Mouse (Mus musculus): ENCODE data around the gene Cdr2. TPM values are rescaled to one million over a fixed set of nuclear protein-coding genes. Genes with fewer than 3 reads are reported as not detected.
"Not testable (repeated sequence)": the region's sequence is repeated elsewhere in the genome, so short reads cannot be mapped to it uniquely, and the experiment has no call there.

Cdr2 gene
- 14.8 and 15.6 TPM in 2 replicates for polyA plus RNA-seq (2014; fragmentation: Nextera tagmentation; extraction: Ambion mirVana)

DNA sequence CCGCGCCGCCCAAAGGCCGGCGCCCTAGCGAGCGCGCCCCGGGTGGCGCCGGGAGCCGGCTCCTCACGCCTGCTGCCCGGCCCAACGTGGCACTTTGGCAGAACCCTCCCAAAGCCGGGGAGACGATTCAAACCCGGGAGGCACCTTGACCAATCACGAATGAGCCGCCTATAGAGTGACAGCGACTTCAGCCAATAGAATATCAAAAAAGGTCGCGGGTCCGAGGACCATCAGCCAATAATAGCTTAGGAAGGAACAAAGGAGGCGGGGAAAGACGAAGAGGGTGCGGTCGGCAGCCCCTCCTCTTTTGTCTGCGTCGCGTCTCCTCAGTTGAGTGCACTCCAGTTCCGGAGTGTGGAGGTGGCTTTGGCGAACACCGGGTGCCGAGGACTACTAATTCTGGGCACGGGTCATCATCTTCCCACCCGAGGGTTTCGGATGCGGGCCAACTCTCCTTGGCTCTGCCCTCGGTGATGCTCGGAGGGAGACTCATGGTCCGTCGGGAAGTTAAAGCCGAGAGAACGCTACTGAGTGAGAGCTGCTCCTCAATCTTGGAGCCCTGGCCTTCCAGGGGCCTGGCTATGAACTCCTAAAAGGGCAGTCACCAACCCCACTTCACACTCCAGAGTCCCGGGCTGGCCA, at the start of gene Cdr2, which contains the start of gene Mfsd13b:
Gene Cdr2, minus strand, starts transcription at position 113 of the 642 bp plus-strand sequence.
Gene Mfsd13b, plus strand, starts transcription at position 310 of the 642 bp plus-strand sequence.
- H3K9me3 ChIP-seq (replicated peaks; ENCODE audit: control insufficient read depth, low read length) = no peaks in the 10 kb centered on the region
- H3K4me1 ChIP-seq (ENCODE audit: control insufficient read depth, insufficient read depth, low read length) = peaks cover 3% of the 10 kb centered on the region; the same call in 1 of the 2 replicates
- peak; percentile 96 for ATAC-seq (replicated peaks; ENCODE audit: insufficient number of reproducible peaks, low FRiP score, low TSS enrichment)
- no peaks in the 10 kb centered on the region for H3K36me3 ChIP-seq (ENCODE audit: control insufficient read depth, insufficient read depth, low read length)
- H3K9ac ChIP-seq (ENCODE audit: low read depth, low read length) = peak within 1 kb of the TSS; percentile 83
- peak within 1 kb of the TSS; percentile 78 for H3K4me3 ChIP-seq (ENCODE audit: low read depth, low read length)
- H3K27me3 ChIP-seq (ENCODE audit: control insufficient read depth, insufficient read depth, low read length) = no peaks in the 10 kb centered on the region
- peak within 1 kb of the TSS; percentile 80 for H3K27ac ChIP-seq (ENCODE audit: low read depth, low read length)
- 0% methylated on average over 46 of the region's 46 CpGs for WGBS (ENCODE audit: insufficient replicate concordance)
- peak within 1 kb of the TSS; percentile 95 for H3K4me2 ChIP-seq

DNA sequence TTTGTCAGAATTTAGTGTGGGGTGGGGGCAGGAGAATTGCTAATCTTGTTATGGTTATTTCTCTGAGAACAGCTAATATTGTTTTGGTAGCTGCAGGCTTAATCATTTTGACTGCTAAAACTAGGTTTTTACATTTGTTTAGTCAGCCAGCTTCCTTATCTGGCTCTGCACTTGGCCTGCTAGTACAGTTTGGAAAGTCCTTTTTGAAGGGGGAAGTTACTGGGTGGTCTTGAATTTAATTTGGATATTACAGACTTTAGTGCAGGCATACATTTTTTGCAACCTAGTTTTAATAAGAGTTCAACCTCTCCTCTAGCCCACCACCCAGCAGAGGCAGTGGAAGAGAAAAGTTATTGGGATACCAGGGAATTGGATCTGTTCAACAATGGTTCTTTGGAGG, 47.8 kb upstream of the Cdr2 start:
- peaks cover 13% of the 10 kb centered on the region for H3K27me3 ChIP-seq (ENCODE audit: control insufficient read depth, insufficient read depth, low read length)
- H3K9ac ChIP-seq (ENCODE audit: low read depth, low read length); H3K4me2 ChIP-seq; H3K36me3 ChIP-seq (ENCODE audit: control insufficient read depth, insufficient read depth, low read length); H3K4me3 ChIP-seq (ENCODE audit: low read depth, low read length); ATAC-seq (replicated peaks; ENCODE audit: insufficient number of reproducible peaks, low FRiP score, low TSS enrichment); H3K27ac ChIP-seq (ENCODE audit: low read depth, low read length); H3K9me3 ChIP-seq (replicated peaks; ENCODE audit: control insufficient read depth, low read length); H3K4me1 ChIP-seq (ENCODE audit: control insufficient read depth, insufficient read depth, low read length): not testable (repeated sequence)

DNA sequence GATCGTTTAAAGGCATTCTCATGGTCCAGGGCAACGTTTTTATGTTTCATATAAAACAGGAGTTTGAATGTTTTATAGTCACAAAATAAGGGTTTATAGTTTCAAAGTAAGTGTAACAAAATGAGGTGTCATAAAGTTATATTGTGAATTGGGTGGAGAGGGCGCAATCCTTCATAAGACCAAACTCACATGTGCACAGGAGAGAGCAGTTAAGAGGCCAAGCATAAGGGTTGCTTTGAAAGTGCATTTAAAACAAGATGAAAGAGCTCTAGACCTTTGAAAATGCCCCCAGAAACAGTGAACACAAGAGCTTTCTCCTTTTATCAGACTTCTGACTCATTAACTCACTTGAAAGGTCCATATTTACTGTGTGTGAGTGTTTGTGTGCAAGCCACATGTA, 44.2 kb upstream of the Cdr2 start:
- no peak for ATAC-seq (replicated peaks; ENCODE audit: insufficient number of reproducible peaks, low FRiP score, low TSS enrichment)
- Histone ChIP-seq H3K4me1 (ENCODE audit: control insufficient read depth, insufficient read depth, low read length) (no peaks in the 10 kb centered on the region), H3K4me3 (ENCODE audit: low read depth, low read length) (no peak overlapping the region), H3K27ac (ENCODE audit: low read depth, low read length) (no peak overlapping the region), H3K9me3 (replicated peaks; ENCODE audit: control insufficient read depth, low read length) (no peaks in the 10 kb centered on the region), H3K27me3 (ENCODE audit: control insufficient read depth, insufficient read depth, low read length) (peaks cover 8% of the 10 kb centered on the region), H3K9ac (ENCODE audit: low read depth, low read length) (no peak overlapping the region), H3K4me2 (no peak overlapping the region), H3K36me3 (ENCODE audit: control insufficient read depth, insufficient read depth, low read length) (no peaks in the 10 kb centered on the region)
- WGBS (ENCODE audit: insufficient replicate concordance) = 62% methylated on average over 3 of the region's 3 CpGs

DNA sequence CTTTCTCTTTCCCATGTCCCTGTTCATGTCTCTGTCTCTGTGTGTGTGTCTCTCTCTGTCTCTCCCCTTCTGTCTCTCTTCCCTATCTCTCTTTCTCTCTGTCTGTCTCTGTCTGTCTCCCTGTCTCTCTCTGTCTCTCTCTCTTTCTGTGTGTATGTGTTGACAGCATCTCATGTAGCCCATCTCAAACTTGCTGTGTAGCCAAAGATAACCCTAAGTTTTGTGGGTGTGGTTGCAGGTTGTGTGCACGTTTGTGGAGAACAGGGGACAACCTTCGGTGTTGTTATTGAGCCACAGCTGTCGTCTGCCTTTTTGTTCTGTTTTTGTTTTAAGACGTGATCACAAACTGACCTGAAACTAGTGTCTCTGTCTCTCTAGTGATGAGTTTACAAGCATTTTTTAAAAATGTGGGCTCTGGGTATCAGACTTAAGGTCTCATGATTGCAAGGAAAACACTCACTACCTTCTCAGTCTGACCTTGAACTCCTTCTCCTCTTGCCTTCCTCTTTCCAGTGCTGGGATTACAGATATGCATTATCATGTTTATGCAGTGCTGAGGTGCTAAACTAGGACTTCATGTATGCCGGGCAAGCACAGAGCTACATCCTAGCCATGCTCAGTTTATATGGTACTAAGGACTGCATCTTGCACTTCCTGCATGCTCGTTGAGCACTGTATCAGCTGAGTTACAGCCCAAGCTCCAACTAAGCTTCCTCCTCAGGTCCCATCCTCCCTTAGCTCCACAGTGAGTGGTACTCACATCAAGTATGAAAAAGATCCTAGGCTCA, 43.3 kb upstream of the Cdr2 start:
- Histone ChIP-seq H3K27me3 (ENCODE audit: control insufficient read depth, insufficient read depth, low read length) (peaks cover 8% of the 10 kb centered on the region; the same call in 1 of the 2 replicates), H3K4me1 (ENCODE audit: control insufficient read depth, insufficient read depth, low read length) (no peaks in the 10 kb centered on the region), H3K4me3 (ENCODE audit: low read depth, low read length) (no peak overlapping the region), H3K36me3 (ENCODE audit: control insufficient read depth, insufficient read depth, low read length) (no peaks in the 10 kb centered on the region), H3K9me3 (replicated peaks; ENCODE audit: control insufficient read depth, low read length) (no peaks in the 10 kb centered on the region), H3K27ac (ENCODE audit: low read depth, low read length) (no peak overlapping the region), H3K4me2 (no peak overlapping the region), H3K9ac (ENCODE audit: low read depth, low read length) (no peak overlapping the region)
- 62% methylated on average over 6 of the region's 6 CpGs for WGBS (ENCODE audit: insufficient replicate concordance)
- ATAC-seq (replicated peaks; ENCODE audit: insufficient number of reproducible peaks, low FRiP score, low TSS enrichment) = no peak

DNA sequence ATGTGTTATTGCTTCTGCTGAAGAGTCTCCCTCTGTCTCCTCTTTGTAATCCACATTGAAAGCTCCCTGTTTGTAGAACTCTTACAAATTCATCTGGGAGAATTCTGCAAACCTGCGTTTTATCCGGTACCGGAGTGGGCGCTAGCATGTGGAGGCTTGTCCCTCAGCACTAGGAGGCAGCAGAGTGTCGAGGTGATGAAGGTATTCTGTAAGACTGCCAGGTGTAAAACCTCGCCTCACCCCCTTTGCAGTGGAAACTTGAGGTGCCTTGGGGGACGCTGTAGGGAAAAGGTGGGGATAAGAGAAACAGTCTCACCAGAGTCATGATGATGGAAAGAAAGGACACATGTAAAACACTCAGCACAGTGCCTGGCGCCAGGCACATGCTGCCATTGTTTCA, 38.2 kb upstream of the Cdr2 start:
- no peak overlapping the region for H3K27ac ChIP-seq (ENCODE audit: low read depth, low read length)
- H3K4me3 ChIP-seq (ENCODE audit: low read depth, low read length) = no peak overlapping the region
- ATAC-seq (replicated peaks; ENCODE audit: insufficient number of reproducible peaks, low FRiP score, low TSS enrichment) = no peak
- no peaks in the 10 kb centered on the region for H3K36me3 ChIP-seq (ENCODE audit: control insufficient read depth, insufficient read depth, low read length)
- 34% methylated on average over 8 of the region's 8 CpGs for WGBS (ENCODE audit: insufficient replicate concordance)
- no peaks in the 10 kb centered on the region for H3K27me3 ChIP-seq (ENCODE audit: control insufficient read depth, insufficient read depth, low read length)
- H3K4me1 ChIP-seq (ENCODE audit: control insufficient read depth, insufficient read depth, low read length) = no peaks in the 10 kb centered on the region
- no peak overlapping the region for H3K9ac ChIP-seq (ENCODE audit: low read depth, low read length)
- H3K4me2 ChIP-seq = no peak overlapping the region
- no peaks in the 10 kb centered on the region for H3K9me3 ChIP-seq (replicated peaks; ENCODE audit: control insufficient read depth, low read length)

DNA sequence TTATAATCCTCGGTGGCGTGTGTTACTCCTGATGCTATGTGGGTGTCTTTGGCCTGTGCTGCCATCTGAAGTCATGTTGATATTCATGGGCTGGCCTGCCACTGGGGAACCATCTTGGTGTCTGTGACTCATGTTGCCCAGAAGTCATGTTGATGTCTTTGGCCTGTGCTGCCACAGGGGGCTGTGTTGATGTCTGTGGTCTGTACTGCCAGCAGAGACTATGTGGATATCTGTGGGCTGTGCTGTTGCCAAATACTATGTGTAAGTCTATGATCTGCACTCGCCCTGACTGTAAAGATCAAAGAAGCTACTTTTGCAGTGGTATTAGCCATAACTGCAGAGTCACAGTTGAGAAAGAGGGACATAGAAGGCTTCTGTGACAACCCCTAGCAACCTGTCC, 36.7 kb upstream of the Cdr2 start:
- 78% methylated on average over 3 of the region's 3 CpGs for WGBS (ENCODE audit: insufficient replicate concordance)
- no peak overlapping the region for H3K4me3 ChIP-seq (ENCODE audit: low read depth, low read length)
- no peaks in the 10 kb centered on the region for H3K4me1 ChIP-seq (ENCODE audit: control insufficient read depth, insufficient read depth, low read length)
- H3K36me3 ChIP-seq (ENCODE audit: control insufficient read depth, insufficient read depth, low read length) = no peaks in the 10 kb centered on the region
- no peak overlapping the region for H3K9ac ChIP-seq (ENCODE audit: low read depth, low read length)
- H3K9me3 ChIP-seq (replicated peaks; ENCODE audit: control insufficient read depth, low read length) = no peaks in the 10 kb centered on the region
- no peak overlapping the region for H3K27ac ChIP-seq (ENCODE audit: low read depth, low read length)
- no peaks in the 10 kb centered on the region for H3K27me3 ChIP-seq (ENCODE audit: control insufficient read depth, insufficient read depth, low read length)
- no peak for ATAC-seq (replicated peaks; ENCODE audit: insufficient number of reproducible peaks, low FRiP score, low TSS enrichment)
- H3K4me2 ChIP-seq = no peak overlapping the region

DNA sequence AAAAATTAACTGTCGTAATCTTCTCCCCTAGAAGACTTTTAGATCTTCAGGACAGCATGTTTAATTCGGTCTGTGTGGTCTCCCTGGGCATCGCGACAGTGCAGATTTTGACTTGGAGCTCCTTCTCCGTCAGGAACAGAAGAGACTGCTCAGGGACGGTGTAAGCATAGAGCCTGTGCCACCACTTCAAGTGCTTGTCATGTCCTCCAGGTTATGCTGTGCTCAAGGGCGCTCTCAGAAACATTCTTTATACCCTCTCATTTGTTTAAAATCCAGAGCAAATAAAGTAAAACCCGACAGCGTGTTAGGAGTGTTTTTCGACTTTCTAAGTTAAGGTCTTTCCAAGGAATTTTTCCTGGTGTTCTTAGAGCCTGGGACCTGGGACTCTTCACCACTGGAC, 32.4 kb upstream of the Cdr2 start:
- no peaks in the 10 kb centered on the region for H3K4me1 ChIP-seq (ENCODE audit: control insufficient read depth, insufficient read depth, low read length)
- no peak overlapping the region for H3K27ac ChIP-seq (ENCODE audit: low read depth, low read length)
- no peaks in the 10 kb centered on the region for H3K9me3 ChIP-seq (replicated peaks; ENCODE audit: control insufficient read depth, low read length)
- no peak for ATAC-seq (replicated peaks; ENCODE audit: insufficient number of reproducible peaks, low FRiP score, low TSS enrichment)
- H3K27me3 ChIP-seq (ENCODE audit: control insufficient read depth, insufficient read depth, low read length) = no peaks in the 10 kb centered on the region; the same call in 1 of the 2 replicates
- H3K4me2 ChIP-seq = no peak overlapping the region
- WGBS (ENCODE audit: insufficient replicate concordance) = 82% methylated on average over 10 of the region's 10 CpGs
- no peak overlapping the region for H3K9ac ChIP-seq (ENCODE audit: low read depth, low read length)
- H3K36me3 ChIP-seq (ENCODE audit: control insufficient read depth, insufficient read depth, low read length) = no peaks in the 10 kb centered on the region
- no peak overlapping the region for H3K4me3 ChIP-seq (ENCODE audit: low read depth, low read length)

DNA sequence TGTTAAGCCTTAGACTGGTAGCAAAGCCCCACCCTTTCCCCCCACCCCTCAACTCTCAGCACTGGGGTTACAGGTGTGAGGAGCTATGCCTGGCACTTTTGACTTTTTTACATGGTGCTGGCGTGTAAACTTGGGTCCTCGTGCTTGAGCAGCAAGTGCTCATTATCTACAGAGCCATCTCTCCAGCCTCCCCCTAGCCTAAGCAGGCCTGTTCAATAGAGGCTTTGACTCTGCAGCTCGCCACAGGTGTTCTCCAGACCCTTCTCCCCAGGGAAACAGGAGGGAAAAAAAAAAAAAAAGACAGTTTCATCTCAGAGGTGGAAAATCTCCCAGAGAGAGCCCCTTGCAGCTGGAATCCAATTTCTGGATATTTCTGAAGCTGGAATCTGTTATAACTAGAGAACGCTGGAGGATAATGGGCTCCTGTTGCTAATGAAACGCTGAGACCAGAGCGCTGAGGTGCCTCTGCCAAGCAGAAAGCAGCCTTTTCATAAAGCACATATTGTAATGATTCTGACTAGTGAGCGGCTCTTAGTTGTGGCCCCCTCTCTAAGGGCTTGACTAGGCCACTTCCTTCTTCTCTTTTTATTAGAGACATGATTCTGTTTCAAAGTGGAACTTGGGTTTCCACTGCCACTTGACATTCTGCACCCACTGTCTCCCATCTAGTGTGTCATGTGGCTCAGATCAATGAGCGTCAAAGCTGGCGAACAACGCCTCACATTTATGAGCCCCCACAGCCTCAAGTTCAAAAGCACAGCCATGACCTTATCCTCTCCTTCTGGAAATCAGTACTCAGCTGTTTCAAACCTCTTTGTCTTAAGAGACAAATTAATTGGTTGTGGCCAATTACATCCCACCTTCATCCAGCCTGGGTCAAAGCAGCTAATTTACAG, 29.9 kb upstream of the Cdr2 start:
- 73% methylated on average over 10 of the region's 10 CpGs for WGBS (ENCODE audit: insufficient replicate concordance)
- H3K27ac ChIP-seq (ENCODE audit: low read depth, low read length) = no peak overlapping the region

More for the DNA sequence above, 29.9 kb upstream of the Cdr2 start:
- Histone ChIP-seq H3K4me1 (ENCODE audit: control insufficient read depth, insufficient read depth, low read length) (no peaks in the 10 kb centered on the region), H3K27me3 (ENCODE audit: control insufficient read depth, insufficient read depth, low read length) (no peaks in the 10 kb centered on the region; the same call in 1 of the 2 replicates), H3K4me3 (ENCODE audit: low read depth, low read length) (no peak overlapping the region), H3K9me3 (replicated peaks; ENCODE audit: control insufficient read depth, low read length) (no peaks in the 10 kb centered on the region), H3K9ac (ENCODE audit: low read depth, low read length) (no peak overlapping the region), H3K36me3 (ENCODE audit: control insufficient read depth, insufficient read depth, low read length) (no peaks in the 10 kb centered on the region), H3K4me2 (no peak overlapping the region)
- no peak for ATAC-seq (replicated peaks; ENCODE audit: insufficient number of reproducible peaks, low FRiP score, low TSS enrichment)
